Mouse (Mus musculus): ENCODE measurements at regions not wholly inside any gene's neighbourhood (a gene's known extent, or its start where the extent isn't known, plus 50 kb on each side); places are given as distances from the start of the nearest gene placed in this dataset.

GRCm38 (mm10) chr3:34593279-34593678 is 56.9 kb upstream of the Sox2 start:
- DNase-seq (ENCODE audit: low spot score in 2 of 2): no peak

- DNase-seq (ENCODE audit: low spot score in 2 of 2): no peak
Measured at GRCm38 (mm10) chr3:34577896-34578530, 72.2 kb upstream of the Sox2 start.

GRCm38 (mm10) chr3:34577115-34577514 is 73.1 kb upstream of the Sox2 start:
- no peak for DNase-seq (ENCODE audit: low spot score in 2 of 2)

- no peak for DNase-seq (ENCODE audit: low spot score in 2 of 2)
Measured at GRCm38 (mm10) chr3:34576159-34576558, 74.0 kb upstream of the Sox2 start.

GRCm38 (mm10) chr3:34574711-34575350 is 75.4 kb upstream of the Sox2 start:
- DNase-seq (ENCODE audit: low spot score in 2 of 2): no peak

GRCm38 (mm10) chr3:34573312-34573711 is 76.9 kb upstream of the Sox2 start:
- no peak for DNase-seq (ENCODE audit: low spot score in 2 of 2)

- peak; percentile 69 to 84 for DNase-seq (ENCODE audit: low spot score in 2 of 2)
Measured at GRCm38 (mm10) chr3:34572081-34572480, 78.1 kb upstream of the Sox2 start.

GRCm38 (mm10) chr3:34571630-34572029 is 78.6 kb upstream of the Sox2 start:
- DNase-seq (ENCODE audit: low spot score in 2 of 2): no peak

- DNase-seq (ENCODE audit: low spot score in 2 of 2): no peak
Measured at GRCm38 (mm10) chr3:34569998-34570397, 80.2 kb upstream of the Sox2 start.

- no peak for DNase-seq (ENCODE audit: low spot score in 2 of 2)
Measured at GRCm38 (mm10) chr3:34568086-34568650, 82.0 kb upstream of the Sox2 start.

GRCm38 (mm10) chr3:34565386-34565785 is 84.8 kb upstream of the Sox2 start:
- DNase-seq (ENCODE audit: low spot score in 2 of 2): no peak

- no peak for DNase-seq (ENCODE audit: low spot score in 2 of 2)
Measured at GRCm38 (mm10) chr3:34562893-34563292, 87.3 kb upstream of the Sox2 start.

GRCm38 (mm10) chr3:34561709-34562108 is 88.5 kb upstream of the Sox2 start:
- DNase-seq (ENCODE audit: low spot score in 2 of 2): no peak

- no peak for DNase-seq (ENCODE audit: low spot score in 2 of 2)
Measured at GRCm38 (mm10) chr3:34559841-34560703, 90.1 kb upstream of the Sox2 start.

- DNase-seq (ENCODE audit: low spot score in 2 of 2): no peak
Measured at GRCm38 (mm10) chr3:34558821-34559520, 91.2 kb upstream of the Sox2 start.

GRCm38 (mm10) chr3:34552542-34553208 is 97.5 kb upstream of the Sox2 start:
- no peak for DNase-seq (ENCODE audit: low spot score in 2 of 2)

- no peak for DNase-seq (ENCODE audit: low spot score in 2 of 2)
Measured at GRCm38 (mm10) chr3:34551069-34551468, 99.1 kb upstream of the Sox2 start.

GRCm38 (mm10) chr3:34550189-34550588 is 100.0 kb upstream of the Sox2 start:
- DNase-seq (ENCODE audit: low spot score in 2 of 2): no peak

- no peak for DNase-seq (ENCODE audit: low spot score in 2 of 2)
Measured at GRCm38 (mm10) chr3:34532451-34532850, 117.8 kb upstream of the Sox2 start.

GRCm38 (mm10) chr3:34531836-34532235 is 118.4 kb upstream of the Sox2 start:
- DNase-seq (ENCODE audit: low spot score in 2 of 2): no peak

GRCm38 (mm10) chr3:34527546-34527945 is 122.7 kb upstream of the Sox2 start:
- no peak for DNase-seq (ENCODE audit: low spot score in 2 of 2)
